Mouse (Mus musculus) lung, embryonic 16.5 days (tissue): ENCODE results near the gene Zfp266. TPM values are rescaled to one million over a fixed set of nuclear protein-coding genes. Genes with fewer than 3 reads are reported as not detected.
"Not testable (repeated sequence)": the region's sequence is repeated elsewhere in the genome, so short reads cannot be mapped to it uniquely, and the experiment has no call there.

Experiments used
- ATAC-seq: fragments of 200-750 bp; cut with Nextera tagmentation; 2 replicates; pipeline ENCODE4 v1.8.0; 2017; ENCODE audit warnings: low read depth, mild to moderate bottlenecking, moderate library complexity
- H3K27ac ChIP-seq: fragments of 300-500 bp; sonication (generic); 2 replicates; pipeline ENCODE4 v1.5.1; 2014; ENCODE audit warnings: mild to moderate bottlenecking, control low read depth, low read length
- H3K27me3 ChIP-seq: fragments of 300-500 bp; sonication (generic); 2 replicates; pipeline ENCODE4 v1.6.1; 2014; ENCODE audit warnings: low read depth, low read length, mixed read lengths; ENCODE audit not compliant: control insufficient read depth, insufficient read depth
- H3K36me3 ChIP-seq: fragments of 300-500 bp; sonication (generic); 2 replicates; pipeline ENCODE4 v1.6.1; 2014; ENCODE audit warnings: low read length; ENCODE audit not compliant: control insufficient read depth, insufficient read depth
- H3K4me1 ChIP-seq: fragments of 300-500 bp; sonication (generic); replicated peaks from 2 replicates; pipeline ENCODE4 v1.6.1; 2014; ENCODE audit warnings: low read length, mixed read lengths; ENCODE audit not compliant: control insufficient read depth, insufficient read depth
- H3K4me2 ChIP-seq: fragments of 300-500 bp; sonication (generic); 2 replicates; pipeline ENCODE4 v1.6.1; 2014; ENCODE audit warnings: low read depth, low read length, control low read depth
- H3K4me3 ChIP-seq: fragments of 300-500 bp; sonication (generic); 2 replicates; pipeline ENCODE4 v1.5.1; 2014; ENCODE audit warnings: mild to moderate bottlenecking, low read length, control low read depth
- H3K9ac ChIP-seq: fragments of 300-500 bp; sonication (generic); 2 replicates; pipeline ENCODE4 v1.6.1; 2014; ENCODE audit warnings: low read length, control low read depth
- H3K9me3 ChIP-seq: fragments of 300-500 bp; sonication (generic); 2 replicates; pipeline ENCODE4 v1.6.1; 2016; ENCODE audit warnings: low read length; ENCODE audit not compliant: control insufficient read depth
- WGBS: fragments of 180-500 bp; shearing (Covaris S2); extraction: QIAGEN DNeasy Blood & Tissue Kit; methylation state at CpG from one replicate; pipeline ENCODE4 v1.1.7; 2014; 5-methylcytosine and 5-hydroxymethylcytosine counted together
- polyA plus RNA-seq: library from polyadenylated mRNA; unstranded; fragments of >200 nt; fragmentation: Nextera tagmentation; extraction: Ambion mirVana; gene quantifications from 2 replicates; pipeline ENCODE4 v1.2.1, GENCODE M21; 2015

Gene Zfp266
- 113 and 120 TPM in 2 replicates for polyA plus RNA-seq

GRCm38 (mm10) chr9:20521306-20521957 lies at the start of gene Zfp266:
TSS of gene Zfp266 (minus strand) at chr9:20521417.
- Histone ChIP-seq H3K36me3 (peaks cover 2% of the 10 kb centered on the region; the same call in 1 of the 2 replicates), H3K9me3 (no peaks in the 10 kb centered on the region), H3K27ac (peak within 1 kb of the TSS; percentile 99), H3K27me3 (no peaks in the 10 kb centered on the region), H3K4me1 (peaks cover 24% of the 10 kb centered on the region), H3K4me2 (peak within 1 kb of the TSS; percentile 80), H3K4me3 (peak within 1 kb of the TSS; percentile 71), H3K9ac (peak within 1 kb of the TSS; percentile 90)
- WGBS = under 1% methylated on average over 45 of the region's 46 CpGs
- peak; percentile 91 for ATAC-seq

GRCm38 (mm10) chr9:20565326-20566030 lies 44.3 kb upstream of the Zfp266 start:
- H3K27me3 ChIP-seq, H3K36me3 ChIP-seq, H3K9ac ChIP-seq, H3K9me3 ChIP-seq, H3K4me1 ChIP-seq, H3K4me3 ChIP-seq, H3K4me2 ChIP-seq: not testable (repeated sequence)
- ATAC-seq = peak; percentile 90
- H3K27ac ChIP-seq = peak overlapping the region; percentile 47
- 42% methylated on average over 3 of the region's 3 CpGs for WGBS

GRCm38 (mm10) chr9:20562177-20562576 lies 41.0 kb upstream of the Zfp266 start:
- Histone ChIP-seq H3K4me2 (no peak overlapping the region), H3K9me3 (no peaks in the 10 kb centered on the region), H3K4me1 (no peaks in the 10 kb centered on the region), H3K36me3 (no peaks in the 10 kb centered on the region), H3K9ac (no peak overlapping the region), H3K27ac (no peak overlapping the region), H3K27me3 (no peaks in the 10 kb centered on the region), H3K4me3 (no peak overlapping the region)
- no peak for ATAC-seq
- WGBS = 82% methylated on average over 5 of the region's 5 CpGs

GRCm38 (mm10) chr9:20552698-20553097 lies 31.5 kb upstream of the Zfp266 start:
- Histone ChIP-seq H3K36me3 (no peaks in the 10 kb centered on the region), H3K4me3 (no peak overlapping the region), H3K27ac (no peak overlapping the region), H3K4me2 (no peak overlapping the region), H3K27me3 (no peaks in the 10 kb centered on the region), H3K4me1 (no peaks in the 10 kb centered on the region), H3K9ac (no peak overlapping the region), H3K9me3 (no peaks in the 10 kb centered on the region)
- 73% methylated on average over 1 of the region's 1 CpGs for WGBS
- no peak for ATAC-seq

GRCm38 (mm10) chr9:20551781-20552275 lies 30.6 kb upstream of the Zfp266 start:
- no peaks in the 10 kb centered on the region for H3K4me1 ChIP-seq
- no peak overlapping the region for H3K4me2 ChIP-seq
- no peak overlapping the region for H3K27ac ChIP-seq
- no peak overlapping the region for H3K4me3 ChIP-seq
- WGBS = 49% methylated on average over 5 of the region's 5 CpGs
- H3K9ac ChIP-seq = no peak overlapping the region
- no peaks in the 10 kb centered on the region for H3K36me3 ChIP-seq
- no peaks in the 10 kb centered on the region for H3K27me3 ChIP-seq
- no peak for ATAC-seq
- no peaks in the 10 kb centered on the region for H3K9me3 ChIP-seq

- H3K4me2 ChIP-seq = peak overlapping the region; percentile 70
- H3K27ac ChIP-seq = peak overlapping the region; percentile 94
- whole genome bisulfite sequencing = 17% methylated on average over 8 of the region's 8 CpGs
- H3K9ac ChIP-seq = peak overlapping the region; percentile 65
- no peaks in the 10 kb centered on the region for H3K9me3 ChIP-seq
- H3K27me3 ChIP-seq = no peaks in the 10 kb centered on the region
- H3K4me3 ChIP-seq = peak overlapping the region; percentile 53
- H3K4me1 ChIP-seq = no peaks in the 10 kb centered on the region; the same call in 1 of the 2 replicates
- no peaks in the 10 kb centered on the region for H3K36me3 ChIP-seq
- no peak for ATAC-seq
These were observed 23.9 kb upstream of the Zfp266 start for GRCm38 (mm10) chr9:20545151-20545550.

GRCm38 (mm10) chr9:20544070-20544821 lies 23.0 kb upstream of the Zfp266 start:
- peak; percentile 94 for ATAC-seq
- Histone ChIP-seq H3K27ac (peak overlapping the region; percentile 94), H3K27me3 (no peaks in the 10 kb centered on the region), H3K36me3 (no peaks in the 10 kb centered on the region), H3K9ac (peak overlapping the region; percentile 65), H3K4me1 (no peaks in the 10 kb centered on the region; the same call in 1 of the 2 replicates), H3K4me3 (peak overlapping the region; percentile 53), H3K4me2 (peak overlapping the region; percentile 70), H3K9me3 (no peaks in the 10 kb centered on the region)
- 3% methylated on average over 43 of the region's 43 CpGs for WGBS

- peak overlapping the region; percentile 94; the same call in 1 of the 2 replicates for H3K27ac ChIP-seq
- H3K4me1 ChIP-seq = no peaks in the 10 kb centered on the region; the same call in 1 of the 2 replicates
- H3K9ac ChIP-seq = peak overlapping the region; percentile 65; the same call in 1 of the 2 replicates
- no peaks in the 10 kb centered on the region for H3K9me3 ChIP-seq
- peak overlapping the region; percentile 70; the same call in 1 of the 2 replicates for H3K4me2 ChIP-seq
- H3K36me3 ChIP-seq = no peaks in the 10 kb centered on the region
- no peak overlapping the region for H3K4me3 ChIP-seq
- 27% methylated on average over 6 of the region's 6 CpGs for WGBS
- no peaks in the 10 kb centered on the region for H3K27me3 ChIP-seq
- ATAC-seq = no peak
These were observed 22.3 kb upstream of the Zfp266 start for GRCm38 (mm10) chr9:20543496-20543895.

- ATAC-seq = no peak
- Histone ChIP-seq H3K27me3 (no peaks in the 10 kb centered on the region; the same call in 1 of the 2 replicates), H3K4me2 (no peak overlapping the region), H3K4me1 (no peaks in the 10 kb centered on the region), H3K9ac (no peak overlapping the region), H3K4me3 (no peak overlapping the region), H3K36me3 (no peaks in the 10 kb centered on the region), H3K9me3 (no peaks in the 10 kb centered on the region), H3K27ac (no peak overlapping the region)
- 85% methylated on average over 2 of the region's 2 CpGs for WGBS
These were observed 15.4 kb upstream of the Zfp266 start for GRCm38 (mm10) chr9:20536598-20536997.
